Mouse (Mus musculus) forebrain, embryonic 14.5 days (tissue): ENCODE measurements around the gene Zfp422. TPM values are rescaled to one million over a fixed set of nuclear protein-coding genes. Genes with fewer than 3 reads are reported as not detected.

Experiments used
- ATAC-seq: fragments of 200-750 bp; cut with Nextera tagmentation; 2 replicates; pipeline ENCODE4 v1.8.0; 2017; ENCODE audit warnings: mild to moderate bottlenecking, moderate library complexity
- DNase-seq: peaks from one replicate; pipeline ENCODE4 v3.0.0-alpha.2; 2015; ENCODE audit warnings: low spot score
- H3K27ac ChIP-seq: fragments of 300-500 bp; sonication (generic); 2 replicates; pipeline ENCODE4 v1.5.1; 2014; ENCODE audit warnings: low read depth, mild to moderate bottlenecking, control low read depth, low read length, moderate library complexity
- H3K27me3 ChIP-seq: fragments of 300-500 bp; sonication (generic); replicated peaks from 2 replicates; pipeline ENCODE4 v1.6.1; 2014; ENCODE audit warnings: low read length, control low read depth, mixed read lengths; ENCODE audit not compliant: control insufficient read depth, insufficient read depth
- H3K36me3 ChIP-seq: fragments of 300-500 bp; sonication (generic); 2 replicates; pipeline ENCODE4 v1.6.1; 2014; ENCODE audit warnings: low read length, control low read depth; ENCODE audit not compliant: control insufficient read depth, insufficient read depth
- H3K4me1 ChIP-seq: fragments of 300-500 bp; sonication (generic); 2 replicates; pipeline ENCODE4 v1.6.1; 2014; ENCODE audit warnings: antibody characterized with exemption, low read length, control low read depth; ENCODE audit not compliant: control insufficient read depth, insufficient read depth
- H3K4me2 ChIP-seq: fragments of 300-500 bp; sonication (generic); 2 replicates; pipeline ENCODE4 v1.6.1; 2014; ENCODE audit warnings: mild to moderate bottlenecking, control low read depth, low read length
- H3K4me3 ChIP-seq: fragments of 300-500 bp; sonication (generic); 2 replicates; pipeline ENCODE4 v1.5.1; 2014; ENCODE audit warnings: low read depth, low read length, control low read depth
- H3K9ac ChIP-seq: fragments of 300-500 bp; sonication (generic); 2 replicates; pipeline ENCODE4 v1.6.1; 2014; ENCODE audit warnings: mild to moderate bottlenecking, low read length, control low read depth, moderate library complexity
- H3K9me3 ChIP-seq: fragments of 300-500 bp; sonication (generic); replicated peaks from 2 replicates; pipeline ENCODE4 v1.6.1; 2016; ENCODE audit warnings: low read length, control low read depth, mixed read lengths; ENCODE audit not compliant: control insufficient read depth
- WGBS: fragments of 180-500 bp; shearing (Covaris S2); extraction: QIAGEN DNeasy Blood & Tissue Kit; methylation state at CpG from one replicate; pipeline ENCODE4 v1.1.7; 2014; 5-methylcytosine and 5-hydroxymethylcytosine counted together
- polyA plus RNA-seq: library from polyadenylated mRNA; unstranded; fragments of >200 nt; fragmentation: Nextera tagmentation; extraction: Ambion mirVana; gene quantifications from 2 replicates; pipeline ENCODE4 v1.2.1, GENCODE M21; 2014

The Zfp422 gene
- polyA plus RNA-seq, 1 experiment from 2014 or later, result 271 TPM

- 63% methylated on average over 9 of the region's 9 CpGs for WGBS
- H3K9ac ChIP-seq, result no peak overlapping the region
- no peaks in the 10 kb centered on the region for H3K36me3 ChIP-seq
- H3K4me1 ChIP-seq, result no peaks in the 10 kb centered on the region
- no peak overlapping the region for H3K4me2 ChIP-seq
- H3K9me3 ChIP-seq, result no peaks in the 10 kb centered on the region
- no peak overlapping the region for H3K4me3 ChIP-seq
- peak; percentile 81 for ATAC-seq
- H3K27ac ChIP-seq, result no peak overlapping the region
- DNase-seq, result peak; percentile 88
- no peaks in the 10 kb centered on the region for H3K27me3 ChIP-seq
These were observed 25.1 kb upstream of the Zfp422 start for GRCm38 (mm10) chr6:116653684-116654454.

- Histone ChIP-seq H3K4me1 (no peaks in the 10 kb centered on the region), H3K27me3 (no peaks in the 10 kb centered on the region), H3K36me3 (no peaks in the 10 kb centered on the region), H3K9ac (no peak overlapping the region), H3K9me3 (no peaks in the 10 kb centered on the region), H3K4me2 (no peak overlapping the region), H3K27ac (no peak overlapping the region), H3K4me3 (no peak overlapping the region)
- ATAC-seq (no peak), DNase-seq (no peak)
- WGBS, result 65% methylated on average over 3 of the region's 3 CpGs
These were observed 24.4 kb upstream of the Zfp422 start for GRCm38 (mm10) chr6:116653191-116653590.

- Histone ChIP-seq H3K4me1 (no peaks in the 10 kb centered on the region), H3K9ac (no peak overlapping the region), H3K9me3 (no peaks in the 10 kb centered on the region), H3K4me3 (no peak overlapping the region), H3K27me3 (no peaks in the 10 kb centered on the region), H3K36me3 (no peaks in the 10 kb centered on the region), H3K27ac (no peak overlapping the region), H3K4me2 (no peak overlapping the region)
- ATAC-seq (no peak), DNase-seq (no peak)
- WGBS, result 82% methylated on average over 20 of the region's 20 CpGs
These were observed 22.8 kb upstream of the Zfp422 start for GRCm38 (mm10) chr6:116651437-116652118.

GRCm38 (mm10) chr6:116650406-116650805, 21.6 kb upstream of the Zfp422 start, which contains the start of gene Depp1:
Depp1 (plus strand) TSS chr6:116650609.
- Histone ChIP-seq H3K36me3 (0 out of 2 replicates have a peak, but pooled peaks cover under 1% of the 10 kb centered on the region), H3K4me2 (no peak within 1 kb of the TSS), H3K4me1 (no peaks in the 10 kb centered on the region), H3K27me3 (no peaks in the 10 kb centered on the region), H3K9ac (no peak within 1 kb of the TSS), H3K4me3 (no peak within 1 kb of the TSS), H3K27ac (no peak within 1 kb of the TSS), H3K9me3 (no peaks in the 10 kb centered on the region)
- DNase-seq (no peak), ATAC-seq (no peak)
- WGBS, result 78% methylated on average over 6 of the region's 6 CpGs

GRCm38 (mm10) chr6:116649811-116650210, 21.0 kb upstream of the Zfp422 start:
- H3K9me3 ChIP-seq, result no peaks in the 10 kb centered on the region
- ATAC-seq, result no peak
- no peak overlapping the region for H3K9ac ChIP-seq
- no peaks in the 10 kb centered on the region for H3K4me1 ChIP-seq
- H3K36me3 ChIP-seq, result 0 out of 2 replicates have a peak, but pooled peaks cover 6% of the 10 kb centered on the region
- H3K4me3 ChIP-seq, result no peak overlapping the region
- H3K27me3 ChIP-seq, result no peaks in the 10 kb centered on the region
- no peak overlapping the region for H3K27ac ChIP-seq
- WGBS, result 89% methylated on average over 7 of the region's 7 CpGs
- no peak for DNase-seq
- no peak overlapping the region for H3K4me2 ChIP-seq

GRCm38 (mm10) chr6:116647763-116648162, 19.0 kb upstream of the Zfp422 start:
- Histone ChIP-seq H3K9me3 (no peaks in the 10 kb centered on the region), H3K4me1 (no peaks in the 10 kb centered on the region), H3K27ac (no peak overlapping the region), H3K9ac (no peak overlapping the region), H3K4me2 (no peak overlapping the region), H3K36me3 (0 out of 2 replicates have a peak, but pooled peaks cover 7% of the 10 kb centered on the region), H3K4me3 (no peak overlapping the region), H3K27me3 (no peaks in the 10 kb centered on the region)
- DNase-seq, result no peak
- no peak for ATAC-seq
- WGBS, result 87% methylated on average over 12 of the region's 12 CpGs

- WGBS, result 72% methylated on average over 3 of the region's 3 CpGs
- H3K27ac ChIP-seq, result no peak overlapping the region
- ATAC-seq, result no peak
- H3K9ac ChIP-seq, result no peak overlapping the region
- no peak for DNase-seq
- H3K36me3 ChIP-seq, result 0 out of 2 replicates have a peak, but pooled peaks cover 7% of the 10 kb centered on the region
- no peak overlapping the region for H3K4me3 ChIP-seq
- no peaks in the 10 kb centered on the region for H3K27me3 ChIP-seq
- no peaks in the 10 kb centered on the region for H3K9me3 ChIP-seq
- H3K4me2 ChIP-seq, result no peak overlapping the region
- H3K4me1 ChIP-seq, result no peaks in the 10 kb centered on the region
These were observed 15.5 kb upstream of the Zfp422 start for GRCm38 (mm10) chr6:116644335-116644734.

- no peak for ATAC-seq
- no peaks in the 10 kb centered on the region for H3K9me3 ChIP-seq
- no peak for DNase-seq
- H3K4me2 ChIP-seq, result no peak overlapping the region
- H3K9ac ChIP-seq, result no peak overlapping the region
- no peak overlapping the region for H3K4me3 ChIP-seq
- H3K4me1 ChIP-seq, result no peaks in the 10 kb centered on the region
- H3K27me3 ChIP-seq, result no peaks in the 10 kb centered on the region
- H3K27ac ChIP-seq, result no peak overlapping the region
- WGBS, result 72% methylated on average over 4 of the region's 4 CpGs
- 0 out of 2 replicates have a peak, but pooled peaks cover 7% of the 10 kb centered on the region for H3K36me3 ChIP-seq
These were observed 15.1 kb upstream of the Zfp422 start for GRCm38 (mm10) chr6:116643881-116644280.

GRCm38 (mm10) chr6:116642942-116643341, 14.1 kb upstream of the Zfp422 start:
- Histone ChIP-seq H3K27ac (no peak overlapping the region), H3K4me3 (no peak overlapping the region), H3K4me2 (no peak overlapping the region), H3K36me3 (0 out of 2 replicates have a peak, but pooled peaks cover 7% of the 10 kb centered on the region), H3K27me3 (no peaks in the 10 kb centered on the region), H3K9ac (no peak overlapping the region), H3K4me1 (no peaks in the 10 kb centered on the region), H3K9me3 (no peaks in the 10 kb centered on the region)
- ATAC-seq (no peak), DNase-seq (no peak)
- 90% methylated on average over 11 of the region's 11 CpGs for WGBS
